Mouse (Mus musculus): ENCODE measurements around the gene Gls. TPM values are rescaled to one million over a fixed set of nuclear protein-coding genes. Genes with fewer than 3 reads are reported as not detected.
A peak's percentile ranks its signal among the peaks of the same experiment; 100 is the strongest.

Gls gene
- total RNA-seq, 2 experiments from 2014 or later, result 80.4 to 106 TPM

DNA sequence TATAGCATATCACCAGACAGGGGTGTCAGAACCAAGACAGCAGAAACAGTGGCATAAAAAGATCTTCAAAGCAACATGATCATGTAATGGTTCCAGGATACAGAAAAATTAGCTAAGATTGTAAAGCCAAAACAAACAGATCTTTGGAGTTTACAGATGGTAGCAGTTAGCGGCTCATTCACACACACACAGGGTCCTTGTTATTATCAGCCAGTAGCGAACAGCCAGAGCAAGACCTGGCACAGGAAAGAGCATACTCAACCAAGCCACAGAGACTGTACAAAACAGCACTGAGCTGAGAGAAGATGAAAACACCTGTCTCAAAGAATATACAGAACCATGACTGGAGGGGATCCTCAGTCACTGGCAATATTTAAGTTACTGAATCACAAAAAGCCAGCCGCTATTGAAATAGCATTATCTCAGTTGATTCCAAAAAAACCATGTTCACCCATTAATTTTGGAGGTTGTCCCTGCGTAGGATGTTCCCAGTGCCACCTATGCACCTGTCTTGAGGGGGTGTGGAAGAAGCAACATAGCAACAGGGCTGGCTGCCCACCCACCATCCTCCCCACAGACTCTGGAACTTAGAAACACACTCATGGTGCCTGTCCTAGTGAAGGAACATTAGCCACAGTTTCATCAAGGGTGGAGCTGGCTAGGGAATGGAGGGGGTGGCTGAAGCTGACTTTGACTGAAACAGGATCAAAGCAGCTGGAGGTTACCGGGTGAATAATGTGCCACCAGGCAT lies 69.2 kb downstream of the Gls start:
- intact Hi-C loops (cut with DNase I), result loop anchor here (2.0 kb wide), 1 partner anchor 13 kb away; no protein-coding TSS in a partner anchor
- DNase-seq (ENCODE audit: low spot score), result no peak

DNA sequence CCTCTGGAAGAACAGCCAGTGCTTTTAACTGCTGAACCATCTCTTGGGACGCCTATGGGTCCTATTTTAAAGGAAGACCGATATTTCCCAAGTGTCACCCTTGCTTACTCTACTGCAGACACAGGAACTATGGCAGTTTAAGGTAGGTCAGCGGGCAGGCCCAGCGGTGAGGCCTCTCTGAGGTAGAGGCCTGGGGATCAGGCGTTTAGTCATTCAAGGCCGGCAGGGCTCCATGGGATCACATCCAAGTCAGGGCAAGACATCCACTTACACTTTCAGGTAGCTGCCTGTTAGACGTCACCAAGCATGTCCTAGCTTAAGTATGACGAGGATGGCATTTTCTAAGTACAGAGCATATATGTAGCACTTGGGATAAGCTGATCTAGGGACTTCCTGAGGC lies 71.9 kb downstream of the Gls start:
- no peak for DNase-seq (ENCODE audit: low spot score)
- intact Hi-C loops (cut with DNase I), result no loop called here

DNA sequence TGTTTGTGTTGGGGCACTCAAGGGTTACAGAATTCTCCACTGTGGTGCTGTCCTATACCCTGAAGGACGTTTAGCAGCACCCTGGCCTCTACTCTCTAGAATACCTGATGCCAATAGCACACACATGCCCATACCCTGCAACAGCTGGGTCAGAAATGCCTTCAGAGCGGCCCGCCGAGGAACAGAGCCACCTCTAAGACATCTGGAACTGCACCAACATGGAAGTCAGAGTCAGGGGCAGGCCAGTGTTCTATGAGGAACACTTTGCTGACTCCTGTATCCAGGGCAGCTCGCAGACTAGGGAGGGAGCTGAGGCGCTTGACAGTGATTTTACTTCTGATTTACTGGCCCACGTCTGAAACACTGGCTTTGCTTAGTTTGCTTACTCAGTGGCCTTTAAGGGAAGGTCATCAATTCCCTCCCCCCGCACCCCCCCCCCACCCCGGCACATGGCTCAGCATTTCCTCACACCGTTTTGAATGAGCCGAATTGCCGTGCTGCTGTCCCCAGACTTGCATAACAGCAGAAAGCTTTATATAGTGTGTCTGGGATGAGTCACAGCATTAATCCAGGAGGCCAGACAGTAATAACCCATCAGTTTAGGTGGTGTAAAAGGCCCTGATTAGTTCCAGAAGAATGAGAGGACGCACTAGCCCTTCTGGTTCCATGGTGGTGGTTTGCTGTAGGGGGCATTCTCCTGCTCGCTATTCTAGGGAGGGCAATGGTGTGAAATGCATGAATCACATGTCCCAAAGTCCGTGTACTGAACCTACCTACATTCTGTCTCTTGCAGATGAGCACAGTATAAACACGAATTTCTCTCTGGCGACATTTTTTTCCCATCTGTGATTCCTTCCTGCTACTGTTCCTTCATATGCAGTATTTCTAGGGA lies 74.3 kb downstream of the Gls start:
- DNase-seq (ENCODE audit: low spot score), result no peak
- intact Hi-C loops (cut with DNase I), result no loop called here

DNA sequence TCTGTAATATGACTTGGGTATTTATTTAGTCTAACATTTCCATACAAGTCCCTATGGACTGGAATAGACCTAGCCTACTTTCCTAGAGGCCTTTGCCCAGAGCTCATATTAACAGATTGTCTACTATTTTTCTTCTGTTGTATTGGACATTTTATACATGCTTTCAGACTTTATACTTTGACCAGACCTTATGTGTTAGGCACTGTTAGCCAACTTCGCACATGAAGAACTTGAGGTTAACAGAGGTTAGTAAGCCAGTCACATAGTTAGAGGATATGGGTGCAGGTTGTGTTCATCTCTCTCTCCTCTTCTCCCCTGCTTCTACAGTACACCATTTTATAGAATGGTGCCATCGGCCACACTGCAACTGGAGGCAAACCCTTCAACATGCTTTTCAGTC lies 75.0 kb downstream of the Gls start:
- DNase-seq (ENCODE audit: low spot score), result no peak
- intact Hi-C loops (cut with DNase I), result no loop called here

DNA sequence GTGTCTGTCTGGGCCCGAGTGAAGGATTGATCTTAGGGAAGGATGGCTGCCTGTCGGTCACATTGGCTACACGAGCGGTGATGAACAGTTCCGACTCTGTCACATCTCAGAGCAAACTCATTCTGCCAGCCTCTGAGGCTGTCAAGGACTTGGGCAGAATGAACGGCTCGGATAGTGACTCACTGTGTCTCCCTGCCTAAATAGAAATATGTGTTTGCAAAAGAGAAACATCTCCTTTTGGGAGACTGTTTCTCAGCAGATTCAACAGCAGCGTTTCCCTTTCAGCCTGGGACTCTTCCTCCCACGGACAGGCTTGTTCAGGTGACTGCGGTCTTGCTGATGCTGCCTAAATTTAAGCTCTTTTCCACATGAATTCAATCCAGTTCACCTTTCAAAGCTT lies 76.7 kb downstream of the Gls start:
- DNase-seq (ENCODE audit: low spot score), result no peak
- intact Hi-C loops (cut with DNase I), result no loop called here

DNA sequence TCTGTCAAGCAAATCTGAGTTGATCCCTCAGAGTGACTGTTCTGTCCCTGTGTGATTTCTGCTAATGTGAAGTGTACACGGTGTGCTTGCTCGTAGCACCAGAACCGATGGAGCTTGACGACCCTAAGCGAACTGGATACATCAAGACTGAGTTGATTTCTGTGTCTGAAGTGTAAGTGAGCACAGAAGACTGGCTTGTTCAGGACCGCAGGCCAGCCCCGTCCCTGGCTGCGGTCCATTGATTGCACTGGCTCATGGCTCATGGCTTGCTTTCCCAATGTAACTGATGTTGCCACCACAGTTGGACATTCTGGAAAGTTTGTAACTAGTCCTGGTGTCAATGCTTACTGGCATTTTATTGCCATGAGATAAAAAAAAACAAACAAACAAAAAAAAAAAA lies 78.1 kb downstream of the Gls start:
- no peak for DNase-seq (ENCODE audit: low spot score)
- intact Hi-C loops (cut with DNase I), result no loop called here

DNA sequence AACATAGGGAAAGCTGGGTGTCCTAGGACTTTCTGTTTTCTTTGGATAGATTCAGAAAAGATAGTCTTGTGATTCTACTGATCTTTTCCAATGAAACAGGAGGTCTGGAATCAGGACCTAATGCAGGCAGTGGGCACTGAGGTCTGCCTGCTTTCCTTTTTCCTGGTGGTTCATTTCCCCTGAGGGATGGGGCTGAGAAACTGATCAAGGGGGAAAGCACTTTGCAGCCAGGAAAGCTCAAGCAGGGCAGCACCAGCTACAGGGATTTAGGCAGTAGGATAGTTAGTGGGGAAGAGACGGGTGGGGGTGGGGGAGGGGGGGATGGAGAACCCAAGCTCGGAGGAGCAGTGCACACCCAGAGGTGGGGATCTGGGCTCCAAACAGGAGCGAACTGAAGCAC lies 80.1 kb downstream of the Gls start:
- intact Hi-C loops (cut with DNase I), result no loop called here
- DNase-seq (ENCODE audit: low spot score), result no peak

DNA sequence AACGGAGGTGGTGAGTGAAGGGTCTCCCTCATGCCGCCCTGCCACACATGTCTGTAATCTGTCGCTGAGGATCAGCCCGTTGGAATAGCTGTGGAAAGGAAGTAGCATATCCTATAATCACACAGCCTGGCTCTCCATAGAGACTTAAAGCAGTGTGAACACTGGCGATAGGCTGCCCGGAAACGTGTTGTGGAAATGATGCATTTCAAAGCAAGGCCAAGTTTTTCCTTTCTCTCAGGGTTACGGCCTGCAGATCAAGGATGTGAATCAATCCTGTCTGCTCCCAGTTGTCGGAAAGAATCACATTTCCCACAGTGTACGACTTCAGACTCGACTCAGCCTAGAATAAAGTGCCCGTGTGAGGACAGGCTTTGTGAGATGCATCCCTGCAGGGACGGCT lies 80.7 kb downstream of the Gls start:
- intact Hi-C loops (cut with DNase I), result no loop called here
- no peak for DNase-seq (ENCODE audit: low spot score)

DNA sequence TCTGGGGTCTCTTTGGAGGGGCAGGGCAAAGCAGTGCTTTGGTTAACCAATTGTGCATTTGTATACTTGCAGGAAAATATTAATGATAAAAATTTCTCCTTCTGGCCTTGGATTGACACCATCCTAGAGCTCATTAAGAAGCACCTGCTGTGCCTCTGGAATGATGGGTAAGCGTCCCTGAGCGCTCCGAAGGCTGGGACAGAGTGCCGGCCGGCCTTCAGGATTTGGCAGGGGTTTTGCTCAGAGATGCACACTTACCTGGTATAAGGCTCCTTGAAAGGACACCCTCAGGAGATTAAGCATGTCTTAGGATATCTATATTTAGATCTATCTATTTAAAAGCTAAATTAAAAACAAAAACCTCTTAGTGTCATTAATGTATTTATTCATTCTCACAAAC lies 81.9 kb downstream of the Gls start:
- intact Hi-C loops (cut with DNase I), result loop anchor here (2.0 kb wide), 1 partner anchor 14 kb away; no protein-coding TSS in a partner anchor
- DNase-seq (ENCODE audit: low spot score), result no peak

DNA sequence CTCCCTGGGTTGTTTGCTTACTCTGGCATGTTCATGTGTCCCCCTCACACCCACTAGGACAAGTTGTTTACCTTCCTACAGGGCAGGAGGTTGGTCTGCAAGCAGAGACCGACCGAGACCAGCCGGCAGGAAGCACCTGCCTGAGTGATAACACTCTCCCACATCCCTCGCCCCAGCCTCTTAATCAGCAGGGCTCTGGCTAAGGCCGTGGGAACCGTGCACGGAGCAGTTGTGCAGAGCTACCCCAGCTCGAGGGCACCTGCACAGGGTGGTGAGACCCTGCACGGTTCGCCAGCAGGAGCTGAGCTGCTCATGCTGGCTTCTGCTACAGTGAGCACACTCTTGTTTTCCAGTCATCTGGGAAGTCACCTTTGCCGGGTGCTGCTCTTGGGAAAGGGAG lies 82.4 kb downstream of the Gls start:
- DNase-seq (ENCODE audit: low spot score), result peak; percentile 30
- intact Hi-C loops (cut with DNase I), result loop anchor here (2.0 kb wide), 1 partner anchor 14 kb away; no protein-coding TSS in a partner anchor

DNA sequence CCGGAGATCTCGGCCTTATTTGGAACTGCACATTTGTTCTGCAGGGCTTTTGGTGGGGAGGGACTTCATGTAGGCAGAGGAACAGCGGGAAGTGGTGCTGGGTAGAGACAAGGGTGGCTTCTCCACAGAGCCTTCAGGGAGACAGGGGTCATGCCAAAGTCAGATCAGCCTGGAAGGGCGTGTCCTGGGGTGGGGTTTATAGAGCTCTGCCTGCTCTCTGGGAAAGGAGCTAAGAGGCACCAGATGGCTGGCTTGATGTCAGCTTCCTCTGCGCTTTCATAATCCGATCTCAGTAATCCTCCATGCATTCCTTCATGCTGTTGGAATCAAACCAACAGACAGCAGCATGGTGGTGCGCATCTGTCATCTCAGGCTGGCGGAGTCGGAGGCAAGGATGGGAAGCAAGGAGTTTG lies 83.1 kb downstream of the Gls start:
- intact Hi-C loops (cut with DNase I), result loop anchor here (2.0 kb wide), 1 partner anchor 15 kb away; no protein-coding TSS in a partner anchor

DNA sequence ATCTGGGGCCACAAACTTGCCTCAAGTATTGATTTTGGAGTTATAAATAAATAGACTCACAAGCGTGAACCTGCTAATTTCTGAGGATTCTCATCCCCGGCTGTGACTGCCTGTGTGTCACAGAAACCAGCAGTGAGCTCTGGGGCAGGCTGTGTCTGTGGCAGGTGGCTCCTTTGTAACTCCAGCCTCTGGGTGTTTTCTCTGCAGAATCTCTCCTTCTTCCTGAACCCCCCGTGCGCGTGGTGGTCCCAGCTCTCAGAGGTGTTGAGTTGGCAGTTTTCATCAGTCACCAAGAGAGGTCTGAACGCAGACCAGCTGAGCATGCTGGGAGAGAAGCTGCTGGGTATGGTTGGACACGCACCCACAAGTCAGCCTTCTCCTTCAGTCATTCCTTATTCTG lies 84.3 kb downstream of the Gls start:
- intact Hi-C loops (cut with DNase I), result no loop called here
- DNase-seq (ENCODE audit: low spot score), result no peak

More for the DNA sequence above, 83.1 kb downstream of the Gls start:
- peak; percentile 34 for DNase-seq (ENCODE audit: low spot score)

DNA sequence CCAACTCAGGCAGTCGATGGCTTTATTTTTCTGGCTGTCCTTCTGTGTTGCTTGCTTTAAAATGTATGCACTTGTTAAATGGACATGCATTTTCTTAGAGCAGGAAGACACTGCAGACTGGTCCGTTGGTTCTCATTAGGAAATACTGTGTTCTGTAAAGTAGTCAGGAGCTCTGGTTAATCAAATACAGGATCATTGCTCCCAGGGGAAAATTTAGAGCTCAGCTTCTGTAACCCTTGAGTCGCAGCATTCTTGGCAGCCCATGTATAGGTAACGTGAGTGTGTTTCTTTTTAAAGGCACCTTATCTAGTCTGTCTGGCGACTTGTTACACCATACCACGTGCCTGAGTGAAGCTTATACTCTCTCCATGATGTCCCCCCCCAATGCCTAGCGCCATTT lies 84.9 kb downstream of the Gls start:
- intact Hi-C loops (cut with DNase I), result no loop called here

DNA sequence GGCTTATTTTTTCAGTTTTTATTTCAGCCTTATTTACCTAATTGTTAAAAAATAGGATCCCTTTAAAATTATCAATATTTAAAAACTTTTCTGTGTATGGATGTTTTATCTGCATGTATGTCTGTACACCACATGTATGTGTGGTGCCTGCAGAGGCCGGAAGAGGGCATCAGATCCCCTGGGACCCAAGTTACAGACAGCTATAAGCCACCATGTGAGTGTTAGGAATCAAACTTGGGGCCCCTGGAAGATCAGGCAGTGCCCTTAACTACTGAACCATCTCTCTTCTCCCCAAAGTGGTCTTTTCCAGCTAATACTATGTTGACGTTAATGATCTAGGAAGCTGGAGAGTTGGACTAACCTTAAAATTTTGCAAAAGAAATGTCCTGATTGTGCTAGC lies 85.6 kb downstream of the Gls start:
- DNase-seq (ENCODE audit: low spot score), result no peak
- intact Hi-C loops (cut with DNase I), result loop anchor here (2.0 kb wide), 1 partner anchor 155 kb away; no protein-coding TSS in a partner anchor

More for the DNA sequence above, 84.9 kb downstream of the Gls start:
- DNase-seq (ENCODE audit: low spot score), result no peak

DNA sequence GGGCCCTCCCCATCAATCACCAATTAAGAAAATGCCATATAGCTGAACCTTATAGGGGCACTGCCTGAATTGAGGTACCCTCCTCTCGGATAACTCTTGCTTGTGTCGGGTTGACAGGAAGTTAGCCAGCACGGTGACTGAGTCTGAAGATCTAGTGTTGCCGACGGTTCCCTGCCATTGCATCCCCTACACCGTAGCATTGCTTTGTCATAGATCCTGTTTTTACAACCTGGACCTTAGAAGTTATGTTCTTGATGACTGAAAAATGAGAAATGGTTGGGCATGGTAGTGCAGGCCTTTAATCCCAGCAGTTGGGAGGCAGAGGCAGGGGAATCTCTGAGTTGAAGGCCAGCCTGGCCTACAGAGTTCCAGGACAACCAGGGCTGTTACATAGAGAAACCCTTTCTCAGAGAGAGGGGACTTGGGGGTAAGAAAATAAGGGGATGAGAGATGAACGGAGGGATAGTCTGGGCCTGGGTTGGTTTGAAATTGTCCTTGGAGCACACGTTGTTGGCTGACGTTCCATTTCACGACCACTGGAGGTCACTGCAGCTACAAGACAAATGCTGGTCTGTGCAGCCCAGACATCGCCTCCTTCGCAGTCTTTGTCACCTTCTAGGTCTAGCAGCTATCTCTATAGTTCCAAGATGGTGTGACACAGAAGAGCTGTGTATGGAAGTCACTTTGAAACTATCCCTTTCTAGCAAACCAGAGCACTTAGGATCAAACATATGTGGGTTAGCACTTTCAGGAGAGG lies 86.6 kb downstream of the Gls start:
- DNase-seq (ENCODE audit: low spot score), result no peak
- intact Hi-C loops (cut with DNase I), result loop anchor here (1.0 to 2.0 kb wide), 2 partner anchors 121 to 156 kb away; no protein-coding TSS in a partner anchor

DNA sequence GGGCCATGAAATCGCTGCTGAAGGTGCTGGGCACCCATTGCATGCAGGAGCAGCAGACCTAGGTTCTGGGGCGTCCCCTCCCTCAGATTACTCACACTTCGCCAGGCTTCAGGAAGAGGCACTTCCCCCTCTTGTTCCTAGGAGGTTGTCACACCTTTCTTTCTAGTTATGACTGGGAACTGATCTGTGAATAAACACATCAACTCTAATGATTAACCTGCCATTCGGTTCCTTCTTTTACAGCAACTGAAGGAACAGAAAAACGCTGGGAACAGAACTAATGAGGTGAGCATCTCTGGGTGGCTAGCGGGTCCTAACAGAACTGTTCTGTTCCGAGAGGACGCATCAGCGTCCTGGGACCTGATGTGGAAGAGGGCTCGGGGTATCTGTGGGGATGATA lies 88.1 kb downstream of the Gls start:
- intact Hi-C loops (cut with DNase I), result no loop called here
- no peak for DNase-seq (ENCODE audit: low spot score)

DNA sequence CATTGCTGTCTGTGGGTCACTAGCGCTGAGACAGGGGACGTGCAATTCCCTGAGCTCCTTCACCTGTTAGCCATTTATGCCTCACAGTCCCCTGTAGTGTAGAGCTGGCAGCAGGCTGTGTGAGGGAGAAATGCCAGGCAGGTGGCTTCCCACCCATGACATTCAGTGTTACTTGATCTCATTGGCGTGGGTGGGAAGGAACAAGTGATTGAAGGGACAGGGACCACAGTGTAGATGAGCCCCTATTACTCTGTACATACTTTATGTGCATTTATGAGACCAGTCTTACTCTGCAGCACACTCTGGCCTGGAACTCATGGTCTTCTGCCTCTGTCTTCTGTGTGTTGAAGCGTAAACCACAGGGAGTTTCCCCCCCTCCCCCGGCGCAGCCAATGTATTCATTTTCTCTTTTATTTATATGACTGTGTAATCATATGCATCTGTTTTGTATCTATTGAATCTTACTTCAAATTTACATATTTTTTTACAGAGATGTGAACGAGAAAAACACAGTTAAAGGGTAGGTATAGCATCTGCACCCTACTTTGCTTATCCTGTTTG lies 89.4 kb downstream of the Gls start:
- intact Hi-C loops (cut with DNase I), result no loop called here
- no peak for DNase-seq (ENCODE audit: low spot score)

DNA sequence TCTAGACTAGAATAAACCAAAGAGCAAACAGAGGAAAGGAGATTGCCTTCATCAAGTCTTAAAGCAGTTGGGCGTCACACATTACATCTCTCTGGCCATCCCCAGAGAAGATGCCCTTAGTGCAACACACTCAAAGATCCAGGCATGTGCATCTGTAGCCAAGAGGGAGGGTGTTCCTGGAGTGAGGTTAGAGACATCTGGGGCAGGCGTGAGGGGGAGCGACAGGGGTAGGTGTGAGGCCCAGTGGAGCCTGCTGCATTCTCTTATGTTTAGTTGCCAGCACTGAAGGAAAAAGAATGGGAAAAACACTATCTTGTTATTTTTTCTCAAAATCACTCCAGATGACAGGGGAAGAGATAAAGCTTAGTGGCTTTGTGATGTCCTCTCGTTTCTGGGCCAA lies 89.8 kb downstream of the Gls start:
- intact Hi-C loops (cut with DNase I), result no loop called here
- no peak for DNase-seq (ENCODE audit: low spot score)

DNA sequence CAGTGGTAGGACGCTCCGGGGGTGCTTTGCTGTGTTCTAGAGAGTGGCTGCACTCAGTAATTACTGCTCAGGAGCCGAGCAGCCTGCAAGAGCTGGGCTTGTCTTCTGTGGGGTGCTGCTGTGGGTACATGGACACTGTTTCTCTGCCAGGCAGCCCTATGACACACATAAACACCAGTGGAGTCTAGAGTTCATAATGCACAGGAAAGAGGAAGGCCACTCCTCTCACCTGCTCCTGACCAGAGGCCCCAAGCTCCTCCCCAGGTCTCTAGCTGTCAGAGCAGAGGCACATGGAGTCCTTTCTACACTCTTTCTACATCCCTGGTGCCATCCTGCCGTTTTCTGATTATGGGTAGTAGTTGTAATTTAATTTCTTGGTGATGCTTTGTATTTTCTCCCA lies 90.9 kb downstream of the Gls start:
- intact Hi-C loops (cut with DNase I), result no loop called here
- no peak for DNase-seq (ENCODE audit: low spot score)

DNA sequence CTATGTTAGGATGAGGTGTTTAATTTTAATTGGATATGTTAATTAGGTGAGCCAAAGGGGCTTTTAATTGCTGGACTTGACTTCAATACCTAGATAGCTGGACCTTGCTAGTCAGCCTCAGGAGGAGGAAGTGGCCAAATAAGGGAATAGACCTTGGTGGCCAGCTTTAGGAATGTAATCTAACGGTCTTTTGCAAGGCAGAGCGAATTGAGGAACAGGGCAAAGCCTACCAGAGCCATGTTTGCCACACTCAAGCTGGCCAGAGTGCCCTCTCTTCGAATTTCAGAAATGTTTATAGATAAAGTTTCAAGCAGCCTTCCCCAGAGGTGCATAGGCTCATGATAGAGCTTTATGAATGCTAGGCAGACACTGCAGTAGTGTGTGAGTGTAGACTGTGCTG lies 91.5 kb downstream of the Gls start:
- DNase-seq (ENCODE audit: low spot score), result no peak
- intact Hi-C loops (cut with DNase I), result no loop called here

Data from heart, postnatal 25 days (tissue).